Mouse (Mus musculus) gastrocnemius, postnatal 4 days (tissue): ENCODE measurements around the gene Ttll9. TPM values are rescaled to one million over a fixed set of nuclear protein-coding genes. Genes with fewer than 3 reads are reported as not detected.
A peak's percentile ranks its signal among the peaks of the same experiment; 100 is the strongest.

ENCODE experiments used
- DNase-seq, 2 experiments: peaks; one replicate each; pipeline ENCODE4 v3.0.0; 2021 to 2022; ENCODE audit warnings: low spot score in 2 of 2, mixed read lengths in 2 of 2
- total RNA-seq, 2 experiments: library from RNA; stranded (reverse); gene quantifications; 2 replicates each; pipeline ENCODE4 v1.2.3; 2021

Ttll9 gene
- total RNA-seq, 2 experiments from 2014 or later, result not detected

DNA sequence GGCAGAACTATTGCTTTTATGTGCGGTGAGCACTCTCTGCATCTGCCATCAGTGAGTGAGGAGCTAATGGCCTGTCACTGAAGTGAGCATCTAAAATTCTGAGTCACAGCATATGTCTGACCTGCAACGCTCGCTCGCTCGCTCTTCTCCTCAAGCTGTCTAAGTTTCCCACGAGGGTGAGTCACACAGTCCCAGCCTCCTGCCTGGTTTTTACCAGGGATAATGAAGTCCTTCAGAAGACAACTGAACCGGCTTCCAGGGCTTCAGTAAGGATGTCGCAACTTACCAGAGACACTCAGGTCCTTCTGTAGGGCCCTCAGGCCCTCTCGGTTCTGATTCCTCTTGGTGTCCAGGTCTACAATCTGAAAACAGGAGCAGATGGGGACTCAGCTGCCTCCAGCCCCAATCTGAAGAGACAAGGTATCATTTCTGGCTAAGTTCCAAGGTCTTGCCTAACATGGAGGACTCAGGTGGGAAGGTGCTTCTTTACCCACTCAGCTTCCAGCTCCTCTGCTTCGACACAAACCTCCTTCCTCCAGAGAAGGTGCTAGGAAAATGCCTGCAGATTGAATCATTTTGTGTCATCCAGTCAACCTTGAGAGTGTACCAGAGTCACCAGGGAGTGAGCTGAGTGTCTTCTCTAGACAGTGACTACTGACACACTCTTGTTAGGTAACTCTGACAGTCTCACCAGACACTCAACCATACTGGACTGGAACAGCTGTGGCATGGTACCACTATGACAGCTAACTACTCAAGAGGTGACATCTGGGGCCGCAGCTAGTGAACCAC, 51.6 kb downstream of the Ttll9 start:
- DNase-seq, result no peak

DNA sequence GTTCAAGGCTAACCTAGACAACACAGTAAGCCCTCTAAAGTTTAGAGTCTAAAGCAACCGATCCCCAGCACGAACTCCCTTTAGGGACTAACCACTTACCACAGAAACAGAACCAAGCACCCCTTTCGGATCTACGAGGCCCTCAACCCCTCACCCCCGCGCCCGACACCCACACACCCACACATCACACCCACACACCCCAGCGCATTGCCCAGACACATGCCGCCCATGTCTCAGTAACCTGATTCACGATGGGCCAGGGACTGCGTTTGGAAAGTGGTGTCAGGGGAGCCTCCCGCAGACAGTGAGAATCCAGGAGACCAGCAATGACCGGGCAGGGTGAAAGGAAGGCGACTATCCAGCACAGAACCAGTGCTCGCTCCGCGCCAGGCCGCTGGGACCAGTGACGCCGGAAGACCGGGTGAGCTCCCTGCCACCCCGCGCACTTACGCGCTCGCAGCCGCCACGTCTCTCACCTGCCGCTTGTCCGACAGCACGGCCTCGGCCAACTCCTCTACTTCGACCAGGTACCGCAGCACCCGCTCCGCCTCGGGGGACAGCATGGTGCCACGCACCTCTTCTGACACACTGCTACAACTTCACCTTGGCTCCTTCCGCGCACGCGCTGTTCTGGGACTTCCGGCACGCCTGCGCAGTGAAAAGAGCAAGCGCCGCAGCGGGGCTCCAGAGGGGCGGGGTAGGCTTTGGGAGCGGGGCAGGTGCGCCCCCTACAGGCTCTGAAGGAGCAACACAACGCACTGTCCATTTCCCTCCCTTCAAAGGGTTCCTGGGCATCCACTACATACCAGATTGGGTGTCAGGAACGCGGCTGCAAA, 52.7 kb downstream of the Ttll9 start, which contains the start of gene Pdrg1:
Gene Pdrg1, minus strand, starts transcription at position 670 of the 836 bp plus-strand sequence.
- DNase-seq, result peak; percentile 85 to 92

DNA sequence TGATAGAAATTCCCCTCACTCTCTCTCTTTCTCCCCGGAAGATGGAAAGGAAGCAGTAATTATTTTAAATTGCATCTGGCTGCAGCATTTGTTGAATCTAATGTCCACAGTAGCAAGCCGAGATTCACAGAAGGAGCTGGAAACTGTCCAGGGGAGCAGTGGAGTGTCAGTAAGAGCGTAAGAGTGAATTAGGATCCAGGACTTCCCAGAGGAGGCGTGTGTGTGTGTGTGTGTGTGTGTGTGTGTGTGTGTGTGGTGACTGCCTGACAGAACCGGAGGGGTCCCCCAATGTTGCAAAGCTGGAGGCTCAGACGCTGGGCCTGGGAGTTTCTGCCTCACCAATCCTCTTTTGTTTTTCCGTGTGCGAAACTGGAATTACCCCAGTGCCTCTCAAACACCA, 53.5 kb downstream of the Ttll9 start:
- no peak for DNase-seq

DNA sequence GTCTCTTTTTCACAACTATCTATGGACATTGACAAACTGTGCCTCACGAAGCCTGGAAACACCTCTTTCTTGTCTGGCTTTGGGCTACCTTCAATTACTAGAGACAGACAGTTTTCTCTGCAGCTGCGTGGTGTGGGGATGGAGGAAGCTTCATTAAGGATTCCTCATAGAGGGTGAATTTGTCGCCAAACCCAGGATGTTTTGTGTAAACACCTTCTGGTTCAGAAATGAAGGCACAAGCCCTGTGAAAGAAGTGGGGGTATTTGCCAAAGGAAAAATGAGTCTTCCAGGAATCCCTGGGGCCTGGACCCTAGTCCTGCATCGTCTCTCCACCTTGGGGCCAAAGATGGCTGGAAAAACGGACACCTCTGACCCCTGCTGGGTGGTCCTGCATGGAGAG, 54.5 kb downstream of the Ttll9 start:
- DNase-seq, result no peak

DNA sequence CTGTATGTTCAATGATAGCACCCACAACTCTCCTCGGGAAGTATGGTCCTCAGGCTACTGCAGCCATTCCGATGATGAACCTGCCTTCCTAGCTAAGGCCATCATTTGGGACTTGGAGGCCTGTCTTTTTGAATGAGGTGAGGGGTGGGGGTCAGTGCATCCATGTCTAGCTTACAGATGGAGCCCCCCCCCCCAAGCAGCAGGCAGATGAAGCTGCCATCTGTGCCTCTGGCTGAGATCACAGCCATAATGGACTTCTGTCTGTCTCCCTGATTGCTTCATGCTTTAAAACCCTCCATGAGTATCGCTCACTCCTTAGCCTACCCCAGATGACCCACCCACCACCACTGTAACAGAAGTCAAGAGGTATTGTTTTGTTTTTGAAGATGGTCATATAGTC, 57.1 kb downstream of the Ttll9 start:
- DNase-seq, result no peak

DNA sequence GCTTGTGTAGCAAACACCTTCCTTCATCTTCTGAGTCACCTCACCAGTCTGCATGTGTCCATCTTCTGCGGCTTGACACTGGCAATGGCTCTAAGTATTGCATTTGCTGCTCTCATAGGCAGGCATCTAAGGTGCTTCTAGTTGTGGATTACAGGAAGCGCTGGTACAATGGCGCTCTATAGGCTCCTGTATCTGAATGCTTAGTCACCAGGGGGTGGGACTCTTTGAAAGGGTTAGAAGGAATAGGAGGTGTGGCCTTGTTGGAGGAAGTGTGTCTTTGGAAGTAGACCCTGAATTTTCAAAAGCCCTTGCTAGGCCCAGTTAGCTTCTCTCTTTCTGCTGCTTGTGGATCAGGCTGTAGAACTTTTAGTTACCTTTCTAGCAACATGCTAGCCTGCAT, 58.9 kb downstream of the Ttll9 start:
- no peak for DNase-seq

DNA sequence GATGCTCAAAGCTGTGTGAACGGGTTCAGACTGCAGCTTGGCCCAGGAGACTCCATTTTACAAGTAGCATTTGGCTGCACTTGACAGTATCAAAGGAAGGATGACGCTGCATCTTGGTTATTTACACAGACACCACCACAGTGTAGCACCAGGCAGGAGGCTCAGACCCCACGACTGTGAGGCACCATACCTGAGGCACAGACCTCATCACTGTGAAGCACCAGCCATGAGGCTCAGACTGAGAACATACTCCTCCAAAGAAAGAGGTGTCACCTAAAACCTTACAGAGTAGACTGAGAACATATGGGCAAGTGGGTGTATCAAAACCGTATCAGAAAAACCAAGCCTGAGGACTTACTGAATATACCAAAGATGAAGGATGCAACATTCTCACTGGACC, 60.6 kb downstream of the Ttll9 start:
- DNase-seq, result no peak

DNA sequence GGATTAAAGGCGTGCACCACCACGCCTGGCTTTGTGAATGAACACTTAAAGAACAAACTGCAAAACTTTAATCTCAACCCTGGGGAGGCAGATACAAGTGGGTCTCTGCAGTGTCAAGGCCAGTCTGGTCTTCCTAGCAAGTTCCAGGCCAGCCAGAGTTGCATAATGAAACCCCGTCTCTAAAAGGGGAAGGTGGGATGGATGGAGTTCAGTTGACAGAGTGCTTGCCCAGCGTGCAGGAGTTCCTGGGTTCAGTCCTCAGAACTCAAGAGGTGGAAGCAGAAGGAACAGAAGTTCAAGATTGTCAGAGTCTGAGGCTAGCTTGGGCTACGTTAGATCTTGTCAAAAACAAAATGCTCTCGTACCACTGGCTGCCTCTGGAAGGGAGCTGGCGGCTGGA, 63.8 kb downstream of the Ttll9 start:
- DNase-seq, result no peak

DNA sequence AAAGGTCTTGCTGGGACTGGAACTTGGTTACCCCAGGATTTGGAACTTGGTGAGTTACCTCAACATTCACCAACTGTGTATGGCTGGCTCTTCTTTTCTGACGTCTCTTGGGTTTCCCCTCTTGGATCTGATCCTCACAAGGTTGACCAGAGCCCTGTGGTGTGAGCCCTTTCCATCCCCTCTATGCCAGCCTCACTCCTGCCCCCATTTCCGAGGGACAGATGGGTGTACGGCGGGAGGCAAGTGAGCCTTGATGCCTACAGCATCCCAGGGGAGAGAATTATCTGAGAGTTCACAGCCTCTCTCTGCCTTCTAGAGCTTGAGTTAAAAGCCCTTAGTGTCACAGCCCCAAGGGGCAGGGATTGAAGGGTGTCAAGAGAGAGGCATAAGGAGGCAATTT, 65.2 kb downstream of the Ttll9 start:
- no peak for DNase-seq

DNA sequence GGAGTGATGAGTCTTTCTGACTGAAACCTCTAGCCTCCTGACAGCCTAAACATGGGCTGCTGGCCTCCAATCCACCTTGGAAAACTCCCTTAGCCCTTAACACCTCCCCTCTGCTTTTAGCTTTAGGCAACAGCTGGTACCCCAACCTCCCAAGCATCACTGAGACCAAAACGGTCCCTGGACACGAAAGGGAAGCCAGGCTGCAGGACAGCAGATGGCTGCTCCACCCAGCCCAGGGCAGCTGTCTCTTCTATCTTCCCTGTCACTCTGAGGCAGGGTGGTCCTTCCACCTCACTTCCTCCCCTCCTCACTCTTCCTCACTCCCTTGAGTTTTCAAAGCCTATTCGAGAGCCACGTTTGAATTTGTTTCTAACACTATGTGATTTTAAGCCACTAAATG, 68.1 kb downstream of the Ttll9 start:
- no peak for DNase-seq

DNA sequence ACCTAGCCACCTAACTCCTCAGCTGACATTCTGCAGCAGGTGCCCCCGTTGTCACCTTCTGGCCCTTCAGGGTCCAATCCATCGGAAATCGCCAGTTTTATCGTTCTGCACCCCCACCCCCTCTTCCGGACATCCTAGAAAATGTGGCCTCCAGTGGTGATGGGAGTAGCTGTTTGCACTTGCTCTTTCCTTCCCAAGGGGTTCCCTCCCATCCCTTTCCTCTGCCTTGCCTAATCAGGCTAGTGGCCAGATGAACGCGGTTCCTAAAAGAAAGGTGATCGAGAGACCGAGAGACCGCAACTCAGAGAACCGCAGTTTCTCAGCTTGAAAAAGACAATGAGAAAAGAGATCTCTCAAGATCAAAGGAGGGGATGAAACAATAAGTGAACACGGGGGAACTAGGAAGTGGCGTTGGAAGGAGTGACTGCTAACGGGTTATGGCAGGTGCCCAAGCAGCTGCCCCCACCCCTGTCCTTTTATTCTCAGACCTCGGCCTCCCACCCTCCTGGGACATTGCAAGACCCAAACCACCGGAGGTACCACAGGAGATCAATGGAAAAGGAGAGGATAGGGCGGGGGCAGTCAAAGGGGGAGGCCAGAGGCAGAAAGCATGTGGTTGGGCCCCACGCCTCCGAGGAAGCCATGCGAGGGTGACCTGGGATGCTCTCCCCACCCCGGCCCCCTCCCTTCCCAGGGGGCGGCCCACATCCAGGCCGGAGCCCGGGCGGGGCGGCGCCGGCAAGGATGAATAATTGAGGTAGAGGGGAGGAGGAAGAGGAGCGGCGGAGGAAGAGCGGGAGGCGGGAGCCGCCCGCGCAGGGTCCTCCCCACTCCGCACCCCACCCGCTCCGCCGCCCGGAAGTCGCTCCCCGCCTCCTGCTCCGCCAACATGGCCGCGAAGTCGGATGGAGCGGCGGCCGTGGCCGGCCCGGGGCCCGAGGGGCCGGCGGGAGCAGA, 69.1 kb downstream of the Ttll9 start, which contains the start of gene Xkr7:
Gene Xkr7, plus strand, starts transcription at position 727 of the 957 bp plus-strand sequence.
- DNase-seq, result no peak

DNA sequence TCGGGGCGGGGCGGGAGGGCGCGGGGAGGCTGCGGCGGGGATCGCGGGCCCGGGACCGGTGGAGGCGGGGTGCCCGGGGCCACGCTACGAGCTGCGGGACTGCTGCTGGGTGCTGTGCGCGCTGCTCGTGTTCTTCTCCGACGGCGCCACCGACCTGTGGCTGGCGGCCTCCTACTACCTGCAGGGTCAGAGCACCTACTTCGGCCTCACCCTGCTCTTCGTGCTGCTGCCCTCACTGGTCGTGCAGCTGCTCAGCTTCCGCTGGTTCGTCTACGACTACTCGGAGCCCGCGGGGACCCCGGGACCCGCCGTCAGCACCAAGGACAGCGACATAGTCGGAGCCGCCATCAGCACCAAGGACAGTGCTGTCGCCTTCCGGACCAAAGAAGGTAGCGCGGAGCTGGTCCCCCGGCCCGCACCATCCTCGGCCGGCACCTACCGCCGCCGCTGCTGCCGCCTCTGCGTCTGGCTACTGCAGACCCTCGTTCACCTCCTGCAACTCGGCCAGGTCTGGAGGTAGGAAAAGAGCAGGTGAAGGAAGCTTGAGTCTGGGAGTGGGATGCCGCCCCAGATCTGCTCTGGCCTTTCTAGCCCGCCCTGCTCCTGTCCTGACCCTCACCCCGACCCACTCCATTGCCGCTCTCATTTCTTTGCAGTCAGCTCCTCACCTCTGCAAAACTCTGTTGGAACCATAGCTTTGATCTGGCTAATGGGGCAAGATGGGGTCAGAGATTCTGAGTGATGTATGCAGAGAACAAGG, 70.0 kb downstream of the Ttll9 start:
- DNase-seq, result peak; percentile 75 to 84

DNA sequence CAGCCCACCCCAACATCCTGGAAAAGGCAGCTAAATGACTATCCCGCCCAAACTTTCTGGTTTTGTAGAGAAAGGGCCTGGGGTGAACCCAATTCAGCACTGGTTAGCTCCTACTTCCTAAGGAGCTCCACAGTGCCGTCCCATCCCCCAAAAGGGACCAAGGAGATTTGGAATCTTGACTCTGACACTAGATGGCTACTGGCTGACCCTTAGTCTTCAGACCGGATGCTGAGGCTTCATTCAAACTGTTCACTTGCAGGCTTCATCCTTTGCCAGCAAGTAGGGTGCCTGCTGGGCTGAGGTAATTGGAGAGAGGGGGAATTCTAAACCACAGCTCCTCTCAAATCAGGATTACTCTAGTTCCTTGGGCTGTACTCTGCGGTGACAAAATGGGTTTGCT, 70.7 kb downstream of the Ttll9 start:
- DNase-seq, result no peak

DNA sequence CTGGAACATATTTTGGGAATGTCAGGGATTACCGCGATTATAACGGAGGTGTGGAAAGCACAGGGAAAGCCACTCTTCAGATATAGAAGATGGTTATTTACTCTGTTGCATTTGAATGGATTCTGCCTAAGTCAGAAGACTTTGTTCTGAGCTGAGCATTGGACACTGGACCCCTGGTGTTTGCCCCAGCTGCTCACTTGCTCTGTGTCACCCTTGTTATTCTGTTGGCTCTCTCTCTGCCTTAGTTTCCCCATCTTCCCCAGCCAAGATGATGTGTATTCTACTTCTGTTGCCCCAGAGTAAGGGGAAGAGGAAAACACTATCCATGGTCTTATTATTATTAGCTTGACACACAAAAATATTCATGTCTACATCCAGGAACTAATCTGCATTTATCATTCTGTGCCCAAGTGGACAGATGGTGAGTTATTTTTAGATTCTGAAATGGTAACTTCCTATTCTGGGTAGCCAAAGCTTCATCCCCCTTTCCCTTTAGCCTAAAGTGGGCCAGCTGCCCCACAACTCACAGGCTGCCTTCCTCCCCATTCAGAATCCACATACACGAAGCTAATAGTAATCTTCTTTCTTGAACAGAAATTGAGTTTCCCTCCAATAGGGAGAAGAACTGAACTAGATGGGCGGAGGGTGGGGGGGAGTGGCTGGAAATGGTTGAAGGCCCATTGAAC, 71.4 kb downstream of the Ttll9 start:
- no peak for DNase-seq

DNA sequence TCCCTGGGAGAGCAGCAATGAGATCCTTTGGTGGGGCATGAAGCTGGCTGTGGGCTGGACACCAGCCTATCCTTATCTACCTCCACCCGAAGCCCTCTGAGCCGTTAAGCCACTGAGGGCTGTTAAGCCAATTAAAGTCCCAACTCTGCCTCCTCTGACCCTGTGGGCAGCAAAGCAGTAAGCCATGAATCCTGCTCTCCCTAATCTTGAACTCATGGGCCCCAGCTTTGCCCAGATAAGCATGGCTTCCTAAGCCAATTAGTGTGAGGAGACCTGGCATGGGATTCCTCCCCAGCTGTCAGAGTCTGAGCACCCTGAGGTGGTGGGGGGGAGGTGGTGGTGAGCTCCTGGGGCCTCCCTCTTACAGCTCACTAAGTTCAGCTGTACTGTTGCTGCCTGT, 74.4 kb downstream of the Ttll9 start:
- DNase-seq, result no peak

DNA sequence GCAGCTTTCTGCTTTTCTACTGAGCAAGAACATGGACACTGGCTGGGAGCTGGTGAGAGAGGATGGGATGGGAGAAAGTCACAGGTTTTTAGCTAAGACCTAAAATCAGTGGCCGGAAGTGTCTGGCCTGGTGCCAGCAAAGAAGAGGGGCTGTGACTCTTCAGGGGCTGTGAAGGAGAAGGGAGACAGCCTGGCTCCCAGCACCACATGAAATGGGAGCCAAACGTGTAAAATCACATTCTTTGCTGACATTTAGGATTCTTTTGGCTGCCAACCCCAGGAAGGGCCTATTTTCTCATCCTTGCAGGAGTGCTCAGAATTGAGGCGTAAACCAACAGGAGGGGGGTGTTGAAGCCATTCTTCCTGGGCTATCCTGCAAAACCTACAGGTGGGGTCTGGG, 81.6 kb downstream of the Ttll9 start:
- no peak for DNase-seq

DNA sequence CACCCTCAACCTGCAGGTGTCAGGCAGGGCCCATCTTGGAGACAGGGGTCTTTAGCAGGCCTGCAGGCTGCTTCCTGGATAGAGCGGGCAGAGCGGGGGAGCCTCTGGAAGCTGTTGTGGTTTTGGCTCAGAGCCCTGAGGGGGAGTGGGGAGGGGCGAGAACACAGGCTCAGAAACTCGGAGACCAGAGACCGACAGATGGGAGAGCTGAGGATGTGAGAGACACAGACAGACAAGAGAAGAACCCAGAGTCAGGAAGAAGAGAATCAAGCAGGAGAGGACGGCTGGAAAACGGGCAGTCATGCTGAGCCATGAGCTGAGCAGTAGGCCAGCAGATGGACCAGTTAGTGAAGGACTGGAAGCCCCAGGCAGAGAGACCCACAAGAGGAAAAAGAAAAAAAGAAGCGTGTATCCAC, 83.6 kb downstream of the Ttll9 start:
- DNase-seq, result no peak

DNA sequence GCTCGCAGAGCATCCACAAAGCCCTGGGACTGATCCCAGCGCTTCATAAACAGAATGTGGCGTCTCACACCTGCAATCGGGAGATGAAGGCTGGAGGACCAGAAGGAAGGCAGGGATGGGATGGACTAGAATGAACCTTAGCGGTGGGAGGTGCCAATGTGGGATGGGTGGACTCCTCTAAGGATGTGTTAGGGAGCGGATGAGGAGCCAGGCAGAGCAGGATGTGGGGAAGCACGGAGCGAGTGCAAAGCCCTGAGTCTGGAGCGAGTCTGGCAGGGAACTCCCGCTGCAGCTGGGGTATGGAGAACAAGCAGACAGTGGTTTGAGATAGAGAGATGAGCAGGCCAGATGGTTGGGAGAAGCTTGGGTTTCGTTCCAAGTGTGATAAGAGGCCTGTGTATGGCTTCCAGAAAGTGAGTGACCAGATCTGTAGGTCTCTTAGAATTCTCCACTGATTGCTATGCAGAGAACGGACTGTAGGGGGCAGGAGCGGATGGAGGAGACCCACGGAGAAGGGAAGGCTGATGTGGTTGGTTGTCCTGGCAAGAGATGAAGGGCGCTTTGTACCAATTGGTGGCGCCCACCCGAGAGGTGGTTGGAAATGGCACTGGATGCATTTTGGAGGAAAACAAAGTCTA, 85.7 kb downstream of the Ttll9 start:
- DNase-seq, result no peak

DNA sequence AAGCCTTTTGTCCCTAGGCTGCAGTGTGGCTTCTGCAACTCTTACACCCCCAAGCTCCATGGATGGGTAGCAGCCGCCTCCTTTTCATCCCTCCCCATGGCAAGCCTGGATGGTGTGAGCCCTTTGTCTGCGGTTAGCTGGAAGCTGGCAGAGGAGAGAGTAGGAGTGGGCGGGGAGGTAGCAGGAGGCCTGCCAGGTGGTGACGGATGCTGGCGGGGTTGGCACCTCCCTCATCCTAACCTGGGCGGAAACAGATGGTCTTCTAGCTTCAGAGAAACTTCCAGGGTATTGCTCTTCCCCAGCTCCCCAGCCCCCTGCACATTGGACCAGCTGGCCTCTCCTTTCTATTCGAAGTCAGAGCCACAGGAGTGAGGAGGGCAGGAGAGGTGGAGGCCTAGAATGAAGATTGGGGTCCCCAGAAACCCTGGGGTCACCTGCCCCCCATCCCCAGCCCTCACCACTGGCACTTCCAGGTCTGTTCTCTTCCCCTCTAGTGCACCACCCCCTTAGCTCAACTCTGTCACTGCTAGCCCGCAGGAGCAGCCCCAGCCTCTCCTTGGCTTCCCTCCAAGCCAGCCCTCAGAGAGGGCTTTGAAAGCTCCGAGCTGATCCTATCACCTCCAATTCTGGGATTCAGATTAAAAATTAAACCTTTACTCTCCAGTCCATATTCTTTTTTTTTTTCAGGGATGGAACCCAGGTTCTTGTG, 87.2 kb downstream of the Ttll9 start:
- no peak for DNase-seq
